Mouse (Mus musculus): Measurements from ENCODE around the gene Upb1.
A peak's percentile ranks its signal among the peaks of the same experiment; 100 is the strongest.
"Not testable (repeated sequence)": the region's sequence is repeated elsewhere in the genome, so short reads cannot be mapped to it uniquely, and the experiment has no call there.

Upb1 gene

GRCm38 (mm10) chr10:75456061-75456831 is 55.3 kb downstream of the Upb1 start:
- DNase-seq (ENCODE audit: low read depth): not testable (repeated sequence)

GRCm38 (mm10) chr10:75457852-75458251 is 56.9 kb downstream of the Upb1 start:
- DNase-seq (ENCODE audit: low read depth): no peak

GRCm38 (mm10) chr10:75458329-75458728 is 57.4 kb downstream of the Upb1 start:
- no peak for DNase-seq (ENCODE audit: low read depth)

- DNase-seq (ENCODE audit: low read depth): no peak
Measured at GRCm38 (mm10) chr10:75462728-75463127, 61.8 kb downstream of the Upb1 start.

- no peak for DNase-seq (ENCODE audit: low read depth)
Measured at GRCm38 (mm10) chr10:75465781-75466550, 65.1 kb downstream of the Upb1 start.

- peak; percentile 70 for DNase-seq (ENCODE audit: low read depth)
Measured at GRCm38 (mm10) chr10:75473411-75473810, 72.5 kb downstream of the Upb1 start.

GRCm38 (mm10) chr10:75474571-75474970 is 73.7 kb downstream of the Upb1 start:
- DNase-seq (ENCODE audit: low read depth): no peak

- not testable (repeated sequence) for DNase-seq (ENCODE audit: low read depth)
Measured at GRCm38 (mm10) chr10:75475139-75475850, 74.4 kb downstream of the Upb1 start.

GRCm38 (mm10) chr10:75477034-75477433 is 76.1 kb downstream of the Upb1 start:
- DNase-seq (ENCODE audit: low read depth): no peak

GRCm38 (mm10) chr10:75479955-75480354 is 79.0 kb downstream of the Upb1 start:
- DNase-seq (ENCODE audit: low read depth): no peak

- no peak for DNase-seq (ENCODE audit: low read depth)
Measured at GRCm38 (mm10) chr10:75481703-75482102, 80.8 kb downstream of the Upb1 start.

- no peak for DNase-seq (ENCODE audit: low read depth)
Measured at GRCm38 (mm10) chr10:75482271-75482670, 81.4 kb downstream of the Upb1 start.

GRCm38 (mm10) chr10:75482919-75483483 is 82.1 kb downstream of the Upb1 start:
- no peak for DNase-seq (ENCODE audit: low read depth)

GRCm38 (mm10) chr10:75484066-75484465 is 83.2 kb downstream of the Upb1 start:
- DNase-seq (ENCODE audit: low read depth): no peak

GRCm38 (mm10) chr10:75484767-75485166 is 83.9 kb downstream of the Upb1 start:
- no peak for DNase-seq (ENCODE audit: low read depth)

- DNase-seq (ENCODE audit: low read depth): peak; percentile 78
Measured at GRCm38 (mm10) chr10:75486086-75486979, 85.4 kb downstream of the Upb1 start.

GRCm38 (mm10) chr10:75487131-75487530 is 86.2 kb downstream of the Upb1 start:
- no peak for DNase-seq (ENCODE audit: low read depth)

- no peak for DNase-seq (ENCODE audit: low read depth)
Measured at GRCm38 (mm10) chr10:75489522-75489921, 88.6 kb downstream of the Upb1 start.

GRCm38 (mm10) chr10:75490731-75491130 is 89.8 kb downstream of the Upb1 start:
- peak; percentile 56 for DNase-seq (ENCODE audit: low read depth)
